Mouse (Mus musculus) testis, adult 2 months (tissue): ENCODE measurements at regions not wholly inside any gene's neighbourhood (a gene's known extent, or its start where the extent isn't known, plus 50 kb on each side); places are given as distances from the start of the nearest gene placed in this dataset.

Experiments used
- CTCF ChIP-seq: fragments of 200-500 bp; IDR thresholded peaks from 2 replicates; pipeline ENCODE4 v1.5.1; 2012; ENCODE audit warnings: low read depth, mild to moderate bottlenecking, inconsistent platforms, low read length, moderate library complexity; ENCODE audit not compliant: control insufficient read depth, insufficient read depth, insufficient replicate concordance
- POLR2A ChIP-seq: fragments of 200-500 bp; IDR thresholded peaks from 2 replicates; pipeline ENCODE4 v1.6.1; 2012; ENCODE audit warnings: low read depth, mild to moderate bottlenecking, inconsistent platforms, low read length, moderate library complexity; ENCODE audit not compliant: control insufficient read depth

DNA sequence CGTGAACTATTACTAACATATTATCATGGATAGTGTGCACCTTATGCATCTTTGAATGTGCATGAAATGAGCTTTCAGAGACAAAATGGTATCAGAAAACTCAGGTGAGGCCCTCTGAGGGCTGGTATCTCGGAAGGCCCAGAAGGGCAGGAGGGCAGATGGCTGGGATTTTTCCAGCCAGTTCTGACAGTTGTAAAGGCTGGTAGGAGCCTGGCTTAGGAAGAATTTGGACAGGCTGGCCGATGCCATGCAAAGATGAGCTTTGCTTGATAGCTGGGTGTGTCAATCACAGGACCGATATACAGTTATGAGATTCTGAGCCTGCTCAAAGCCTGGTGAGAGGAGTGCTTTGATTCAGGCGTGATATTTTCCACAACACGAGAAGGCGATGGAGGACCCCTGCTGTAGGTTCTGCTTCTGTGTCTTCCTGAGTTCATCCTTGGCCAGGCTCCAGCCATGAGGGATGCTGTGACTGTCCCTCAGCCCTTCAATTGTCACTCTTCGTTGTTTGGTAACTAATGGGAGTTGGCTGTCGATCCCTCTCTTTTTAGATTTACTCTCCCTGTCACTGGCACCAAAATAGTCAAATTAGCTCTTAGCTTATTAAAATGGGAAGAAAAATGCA lies 159.0 kb upstream of the Sash1 start:
- no peak for TF ChIP-seq CTCF
- TF ChIP-seq POLR2A, result no peak
